Comparison of ENCODE assay signal across 15 mouse cellular contexts in genomic region chr7:90651128-90651527, GRCm38 (mm10).
"Had no signal": no experiment of that assay in that cellular context is flagged by ENCODE, and none has a peak within 500 bp of the region (broad histone marks: within the 10 kb centered on the region; RNA-seq: fewer than 3 reads in every experiment).

No protein-coding gene starts in this region.

- H3K36me3 ChIP-seq: kidney, embryonic 15.5 days; limb, embryonic 10.5 days; liver, embryonic 12.5 days; lung, embryonic 15.5 days; midbrain, embryonic 12.5 days; neural tube, embryonic 12.5 days; stomach, embryonic 15.5 days had no signal

- H3K27me3 ChIP-seq: kidney, embryonic 15.5 days; liver, embryonic 12.5 days; lung, embryonic 15.5 days; megakaryocyte, embryonic 14.5 days; midbrain, embryonic 12.5 days; neural tube, embryonic 12.5 days; stomach, embryonic 15.5 days had no signal

- H3K4me2 ChIP-seq: kidney, embryonic 15.5 days; liver, embryonic 12.5 days; lung, embryonic 15.5 days; midbrain, embryonic 12.5 days; neural tube, embryonic 12.5 days; stomach, embryonic 15.5 days had no signal

- H3K4me3 ChIP-seq: kidney, embryonic 15.5 days; left cerebral cortex, adult 2 months; limb, embryonic 10.5 days; liver, embryonic 12.5 days; lung, embryonic 15.5 days; megakaryocyte, embryonic 14.5 days; midbrain, embryonic 12.5 days; neural tube, embryonic 12.5 days; stomach, embryonic 15.5 days had no signal

- H3K27ac ChIP-seq: kidney, embryonic 15.5 days; left cerebral cortex, adult 2 months; limb, embryonic 10.5 days; liver, embryonic 12.5 days; lung, embryonic 15.5 days; macrophage; midbrain, embryonic 12.5 days; neural tube, embryonic 12.5 days; stomach, embryonic 15.5 days had no signal

- DNase-seq: kidney, postnatal 14 days; lung, postnatal 14 days; right cerebral cortex, postnatal 14 days; thymus, adult 2 months; thymus, postnatal 25 days had no signal

- H3K4me1 ChIP-seq: kidney, embryonic 15.5 days; limb, embryonic 10.5 days; liver, embryonic 12.5 days; lung, embryonic 15.5 days; megakaryocyte, embryonic 14.5 days; midbrain, embryonic 12.5 days; neural tube, embryonic 12.5 days; stomach, embryonic 15.5 days had no signal

- H3K9ac ChIP-seq: kidney, embryonic 15.5 days; liver, embryonic 12.5 days; lung, embryonic 15.5 days; midbrain, embryonic 12.5 days; neural tube, embryonic 12.5 days; stomach, embryonic 15.5 days had no signal

- ATAC-seq: liver, embryonic 12.5 days had no signal

- H3K9me3 ChIP-seq: kidney, embryonic 15.5 days; limb, embryonic 10.5 days; liver, embryonic 12.5 days; lung, embryonic 15.5 days; megakaryocyte, embryonic 14.5 days; midbrain, embryonic 12.5 days; neural tube, embryonic 12.5 days; stomach, embryonic 15.5 days had no signal
